Mouse (Mus musculus): ENCODE measurements around the gene 1700057G04Rik. TPM values are rescaled to one million over a fixed set of nuclear protein-coding genes. Genes with fewer than 3 reads are reported as not detected.

The 1700057G04Rik gene
- polyA plus RNA-seq, 1 experiment from 2014 or later: not detected

GRCm38 (mm10) chr9:92334845-92335244, 25.7 kb downstream of the 1700057G04Rik start:
- Histone ChIP-seq H3K4me3 (ENCODE audit: low read length) (no peak overlapping the region), H3K36me3 (ENCODE audit: control insufficient read depth, insufficient read depth, low read length) (no peaks in the 10 kb centered on the region), H3K27me3 (replicated peaks; ENCODE audit: control insufficient read depth, insufficient read depth, low read length) (no peaks in the 10 kb centered on the region), H3K9me3 (ENCODE audit: control insufficient read depth, low read length) (no peaks in the 10 kb centered on the region), H3K9ac (ENCODE audit: low read depth, low read length) (no peak overlapping the region), H3K4me2 (ENCODE audit: low read depth, low read length) (no peak overlapping the region), H3K27ac (ENCODE audit: low read length) (no peak overlapping the region), H3K4me1 (ENCODE audit: control insufficient read depth, insufficient read depth, low read length) (0 out of 2 replicates have a peak, but pooled peaks cover 2% of the 10 kb centered on the region)
- WGBS: 96% methylated on average over 10 of the region's 10 CpGs
- no peak for ATAC-seq

GRCm38 (mm10) chr9:92335277-92335818, 26.2 kb downstream of the 1700057G04Rik start:
- Histone ChIP-seq H3K36me3 (ENCODE audit: control insufficient read depth, insufficient read depth, low read length) (no peaks in the 10 kb centered on the region), H3K27ac (ENCODE audit: low read length) (no peak overlapping the region), H3K4me3 (ENCODE audit: low read length) (no peak overlapping the region), H3K9ac (ENCODE audit: low read depth, low read length) (no peak overlapping the region), H3K27me3 (replicated peaks; ENCODE audit: control insufficient read depth, insufficient read depth, low read length) (no peaks in the 10 kb centered on the region), H3K4me2 (ENCODE audit: low read depth, low read length) (no peak overlapping the region), H3K4me1 (ENCODE audit: control insufficient read depth, insufficient read depth, low read length) (0 out of 2 replicates have a peak, but pooled peaks cover 2% of the 10 kb centered on the region), H3K9me3 (ENCODE audit: control insufficient read depth, low read length) (no peaks in the 10 kb centered on the region)
- 89% methylated on average over 6 of the region's 6 CpGs for WGBS
- ATAC-seq: no peak

- H3K27me3 ChIP-seq (replicated peaks; ENCODE audit: control insufficient read depth, insufficient read depth, low read length): no peaks in the 10 kb centered on the region
- H3K9ac ChIP-seq (ENCODE audit: low read depth, low read length): no peak overlapping the region
- H3K36me3 ChIP-seq (ENCODE audit: control insufficient read depth, insufficient read depth, low read length): no peaks in the 10 kb centered on the region
- H3K4me1 ChIP-seq (ENCODE audit: control insufficient read depth, insufficient read depth, low read length): 0 out of 2 replicates have a peak, but pooled peaks cover 2% of the 10 kb centered on the region
- H3K4me2 ChIP-seq (ENCODE audit: low read depth, low read length): no peak overlapping the region
- H3K27ac ChIP-seq (ENCODE audit: low read length): no peak overlapping the region
- H3K9me3 ChIP-seq (ENCODE audit: control insufficient read depth, low read length): no peaks in the 10 kb centered on the region
- WGBS: 76% methylated on average over 1 of the region's 1 CpGs
- no peak overlapping the region for H3K4me3 ChIP-seq (ENCODE audit: low read length)
- ATAC-seq: peak; percentile 83
Measured at GRCm38 (mm10) chr9:92337063-92337462, 27.9 kb downstream of the 1700057G04Rik start.

GRCm38 (mm10) chr9:92337661-92338060, 28.5 kb downstream of the 1700057G04Rik start:
- Histone ChIP-seq H3K4me2 (ENCODE audit: low read depth, low read length) (no peak overlapping the region), H3K27me3 (replicated peaks; ENCODE audit: control insufficient read depth, insufficient read depth, low read length) (no peaks in the 10 kb centered on the region), H3K4me3 (ENCODE audit: low read length) (no peak overlapping the region), H3K27ac (ENCODE audit: low read length) (no peak overlapping the region), H3K4me1 (ENCODE audit: control insufficient read depth, insufficient read depth, low read length) (0 out of 2 replicates have a peak, but pooled peaks cover 2% of the 10 kb centered on the region), H3K36me3 (ENCODE audit: control insufficient read depth, insufficient read depth, low read length) (no peaks in the 10 kb centered on the region), H3K9ac (ENCODE audit: low read depth, low read length) (no peak overlapping the region), H3K9me3 (ENCODE audit: control insufficient read depth, low read length) (no peaks in the 10 kb centered on the region)
- no peak for ATAC-seq
- 71% methylated on average over 3 of the region's 3 CpGs for WGBS

- Histone ChIP-seq H3K4me1 (ENCODE audit: control insufficient read depth, insufficient read depth, low read length) (0 out of 2 replicates have a peak, but pooled peaks cover 2% of the 10 kb centered on the region), H3K27ac (ENCODE audit: low read length) (no peak overlapping the region), H3K4me2 (ENCODE audit: low read depth, low read length) (no peak overlapping the region), H3K27me3 (replicated peaks; ENCODE audit: control insufficient read depth, insufficient read depth, low read length) (no peaks in the 10 kb centered on the region), H3K4me3 (ENCODE audit: low read length) (no peak overlapping the region), H3K9me3 (ENCODE audit: control insufficient read depth, low read length) (no peaks in the 10 kb centered on the region), H3K9ac (ENCODE audit: low read depth, low read length) (no peak overlapping the region), H3K36me3 (ENCODE audit: control insufficient read depth, insufficient read depth, low read length) (no peaks in the 10 kb centered on the region)
- peak; percentile 89 for ATAC-seq
- 35% methylated on average over 1 of the region's 1 CpGs for WGBS
Measured at GRCm38 (mm10) chr9:92338954-92339353, 29.8 kb downstream of the 1700057G04Rik start.

GRCm38 (mm10) chr9:92351924-92352323, 42.7 kb downstream of the 1700057G04Rik start:
- Histone ChIP-seq H3K36me3 (ENCODE audit: control insufficient read depth, insufficient read depth, low read length) (no peaks in the 10 kb centered on the region), H3K27me3 (replicated peaks; ENCODE audit: control insufficient read depth, insufficient read depth, low read length) (no peaks in the 10 kb centered on the region), H3K4me3 (ENCODE audit: low read length) (no peak overlapping the region), H3K9ac (ENCODE audit: low read depth, low read length) (no peak overlapping the region), H3K4me2 (ENCODE audit: low read depth, low read length) (no peak overlapping the region), H3K9me3 (ENCODE audit: control insufficient read depth, low read length) (no peaks in the 10 kb centered on the region), H3K27ac (ENCODE audit: low read length) (no peak overlapping the region), H3K4me1 (ENCODE audit: control insufficient read depth, insufficient read depth, low read length) (no peaks in the 10 kb centered on the region)
- peak; percentile 74 for ATAC-seq
- 94% methylated on average over 1 of the region's 1 CpGs for WGBS

- Histone ChIP-seq H3K4me1 (ENCODE audit: control insufficient read depth, insufficient read depth, low read length) (no peaks in the 10 kb centered on the region), H3K9ac (ENCODE audit: low read depth, low read length) (no peak overlapping the region), H3K4me3 (ENCODE audit: low read length) (no peak overlapping the region), H3K27me3 (replicated peaks; ENCODE audit: control insufficient read depth, insufficient read depth, low read length) (no peaks in the 10 kb centered on the region), H3K9me3 (ENCODE audit: control insufficient read depth, low read length) (no peaks in the 10 kb centered on the region), H3K4me2 (ENCODE audit: low read depth, low read length) (no peak overlapping the region), H3K27ac (ENCODE audit: low read length) (no peak overlapping the region), H3K36me3 (ENCODE audit: control insufficient read depth, insufficient read depth, low read length) (no peaks in the 10 kb centered on the region)
- no peak for ATAC-seq
- WGBS: 70% methylated on average over 3 of the region's 3 CpGs
Measured at GRCm38 (mm10) chr9:92353306-92353705, 44.1 kb downstream of the 1700057G04Rik start.

- no peaks in the 10 kb centered on the region for H3K36me3 ChIP-seq (ENCODE audit: control insufficient read depth, insufficient read depth, low read length)
- H3K9ac ChIP-seq (ENCODE audit: low read depth, low read length): no peak overlapping the region
- ATAC-seq: no peak; the same call in 1 of the 2 replicates
- H3K4me2 ChIP-seq (ENCODE audit: low read depth, low read length): no peak overlapping the region
- WGBS: 58% methylated on average over 1 of the region's 1 CpGs
- H3K27ac ChIP-seq (ENCODE audit: low read length): no peak overlapping the region
- H3K27me3 ChIP-seq (replicated peaks; ENCODE audit: control insufficient read depth, insufficient read depth, low read length): no peaks in the 10 kb centered on the region
- no peaks in the 10 kb centered on the region for H3K9me3 ChIP-seq (ENCODE audit: control insufficient read depth, low read length)
- H3K4me1 ChIP-seq (ENCODE audit: control insufficient read depth, insufficient read depth, low read length): no peaks in the 10 kb centered on the region
- no peak overlapping the region for H3K4me3 ChIP-seq (ENCODE audit: low read length)
Measured at GRCm38 (mm10) chr9:92360691-92361310, 51.6 kb downstream of the 1700057G04Rik start.

- H3K4me1 ChIP-seq (ENCODE audit: control insufficient read depth, insufficient read depth, low read length): no peaks in the 10 kb centered on the region
- no peak overlapping the region for H3K4me3 ChIP-seq (ENCODE audit: low read length)
- 54% methylated on average over 2 of the region's 2 CpGs for WGBS
- H3K9ac ChIP-seq (ENCODE audit: low read depth, low read length): no peak overlapping the region
- ATAC-seq: peak; percentile 56; the same call in 1 of the 2 replicates
- no peaks in the 10 kb centered on the region for H3K9me3 ChIP-seq (ENCODE audit: control insufficient read depth, low read length)
- H3K27ac ChIP-seq (ENCODE audit: low read length): no peak overlapping the region
- H3K36me3 ChIP-seq (ENCODE audit: control insufficient read depth, insufficient read depth, low read length): no peaks in the 10 kb centered on the region
- H3K4me2 ChIP-seq (ENCODE audit: low read depth, low read length): no peak overlapping the region
- no peaks in the 10 kb centered on the region for H3K27me3 ChIP-seq (replicated peaks; ENCODE audit: control insufficient read depth, insufficient read depth, low read length)
Measured at GRCm38 (mm10) chr9:92363478-92363877, 54.3 kb downstream of the 1700057G04Rik start.
